Mouse (Mus musculus): ENCODE data around the gene Tmem63a.
"Not testable (repeated sequence)": the region's sequence is repeated elsewhere in the genome, so short reads cannot be mapped to it uniquely, and the experiment has no call there.

The Tmem63a gene

DNA sequence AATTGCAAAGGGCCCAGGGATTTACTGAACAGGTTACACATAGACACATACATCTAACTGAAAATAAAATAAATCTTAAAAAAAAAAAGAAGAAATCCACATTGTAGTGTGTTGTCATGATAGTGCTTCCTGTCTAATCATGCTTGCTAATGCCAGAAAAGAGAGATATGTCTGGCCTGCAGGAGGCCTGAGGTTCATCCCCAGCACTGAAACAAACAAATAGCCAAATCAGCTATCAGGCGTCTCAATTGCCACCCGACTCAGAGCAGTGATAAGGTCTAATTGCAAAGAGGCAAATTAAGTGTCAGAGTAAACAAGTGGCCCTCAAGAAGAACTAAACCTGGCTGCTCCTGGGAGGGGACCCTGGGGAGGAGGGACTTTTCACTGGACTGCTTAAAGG, 12.5 kb upstream of the Tmem63a start:
- no peak for DNase-seq

DNA sequence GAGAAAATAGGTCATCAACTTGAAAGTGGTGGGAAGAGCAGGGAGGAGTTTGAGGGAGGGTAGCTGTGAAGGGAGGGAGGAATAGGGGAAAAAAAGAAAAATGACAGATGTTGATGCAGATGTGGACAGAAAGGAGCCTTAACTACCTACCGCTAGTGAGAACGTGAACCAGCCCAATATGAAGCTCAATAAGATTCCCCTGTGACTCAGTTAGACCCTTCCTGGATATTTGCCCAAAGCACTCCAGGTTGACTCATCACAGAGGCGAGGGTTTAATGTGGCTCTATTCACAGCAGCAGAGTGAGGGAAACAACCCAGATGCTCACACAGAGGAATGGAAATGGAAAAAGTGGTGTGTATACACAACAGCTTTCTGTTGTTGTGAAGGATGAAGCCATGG, 11.0 kb upstream of the Tmem63a start:
- no peak for DNase-seq

DNA sequence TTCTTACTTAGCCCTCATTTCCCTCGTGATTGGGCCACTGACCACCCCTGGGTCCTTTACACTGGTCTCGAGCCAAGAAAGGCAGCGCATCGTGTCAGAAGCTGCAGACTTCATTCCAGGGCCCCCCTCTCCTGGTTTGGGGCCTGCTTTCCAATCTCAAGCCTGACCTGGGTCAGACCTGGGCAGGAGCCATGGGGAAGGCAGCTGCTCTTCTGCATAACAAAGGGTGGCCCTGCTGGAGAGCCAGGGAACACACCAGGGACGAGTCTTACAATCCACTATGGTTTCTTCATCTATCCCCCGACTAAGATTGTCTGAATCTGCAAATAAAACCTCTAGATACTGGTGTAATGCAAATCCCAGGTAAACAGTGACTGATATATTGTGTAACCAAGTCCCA, 8.5 kb upstream of the Tmem63a start:
- no peak for DNase-seq

DNA sequence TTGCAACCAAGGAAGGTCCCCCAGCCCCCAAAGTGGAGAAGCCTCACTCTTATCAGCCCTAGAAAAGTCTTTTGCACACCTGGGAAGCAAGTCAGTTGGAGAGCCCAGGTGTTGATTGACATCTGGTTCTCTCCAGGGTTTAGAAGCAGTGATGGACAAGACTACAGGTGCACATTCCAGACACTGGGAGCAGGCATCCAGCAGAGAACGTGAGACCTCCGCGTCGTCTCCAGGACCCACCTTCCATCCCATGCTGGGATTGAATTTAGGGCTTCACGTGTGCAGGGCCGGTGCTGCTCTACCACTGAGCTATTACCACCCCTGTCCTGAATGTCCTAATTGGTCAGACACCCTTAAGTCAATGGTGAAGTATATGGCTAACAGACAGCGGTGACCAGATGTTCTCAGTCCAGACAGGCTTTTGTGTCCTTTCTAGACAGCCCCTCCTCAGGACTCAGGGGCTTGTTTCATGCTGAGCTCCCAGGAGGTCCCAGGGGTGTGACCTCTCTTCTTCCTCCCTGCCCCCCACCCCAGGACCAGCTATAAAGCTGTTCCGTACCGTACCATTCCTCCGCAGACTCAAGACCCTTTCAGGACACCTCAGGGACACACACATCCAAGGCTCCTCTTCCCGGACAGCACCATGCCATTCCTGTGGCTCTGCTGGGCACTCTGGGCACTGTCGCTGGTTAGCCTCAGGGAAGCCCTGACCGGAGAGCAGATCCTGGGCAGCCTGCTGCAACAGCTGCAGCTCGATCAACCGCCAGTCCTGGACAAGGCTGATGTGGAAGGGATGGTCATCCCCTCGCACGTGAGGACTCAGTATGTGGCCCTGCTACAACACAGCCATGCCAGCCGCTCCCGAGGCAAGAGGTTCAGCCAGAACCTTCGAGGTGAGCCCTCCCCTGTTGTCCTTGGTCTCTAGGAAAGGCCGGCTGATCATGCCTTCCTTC, 7.4 kb upstream of the Tmem63a start, which contains the start of gene Lefty1:
TSS of gene Lefty1 (plus strand) at position 556 of the 953 bp plus-strand sequence.
- no peak for DNase-seq

DNA sequence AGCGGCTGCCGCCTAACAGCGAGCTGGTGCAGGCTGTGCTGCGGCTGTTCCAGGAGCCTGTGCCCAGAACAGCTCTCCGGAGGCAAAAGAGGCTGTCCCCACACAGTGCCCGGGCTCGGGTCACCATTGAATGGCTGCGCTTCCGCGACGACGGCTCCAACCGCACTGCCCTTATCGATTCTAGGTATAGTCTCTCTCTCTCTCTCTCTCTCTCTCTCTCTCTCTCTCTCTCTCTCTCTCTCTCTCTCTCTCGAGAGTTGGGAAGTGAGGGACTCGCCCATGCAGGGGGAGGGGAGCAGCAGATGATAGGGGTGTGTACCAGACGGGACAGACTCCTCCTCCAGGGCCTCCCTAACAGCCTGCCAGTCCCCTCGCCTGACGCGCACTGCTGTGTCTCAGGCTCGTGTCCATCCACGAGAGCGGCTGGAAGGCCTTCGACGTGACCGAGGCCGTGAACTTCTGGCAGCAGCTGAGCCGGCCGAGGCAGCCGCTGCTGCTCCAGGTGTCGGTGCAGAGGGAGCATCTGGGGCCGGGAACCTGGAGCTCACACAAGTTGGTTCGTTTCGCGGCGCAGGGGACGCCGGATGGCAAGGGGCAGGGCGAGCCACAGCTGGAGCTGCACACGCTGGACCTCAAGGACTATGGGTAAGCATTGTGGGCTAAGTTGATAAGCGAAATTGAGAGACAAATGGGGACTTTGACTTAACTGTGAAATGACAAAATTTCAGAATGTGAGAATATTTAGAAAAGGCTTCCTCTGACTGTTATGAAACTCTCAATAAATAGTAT, 5.3 kb upstream of the Tmem63a start:
- DNase-seq: peak; percentile 66

DNA sequence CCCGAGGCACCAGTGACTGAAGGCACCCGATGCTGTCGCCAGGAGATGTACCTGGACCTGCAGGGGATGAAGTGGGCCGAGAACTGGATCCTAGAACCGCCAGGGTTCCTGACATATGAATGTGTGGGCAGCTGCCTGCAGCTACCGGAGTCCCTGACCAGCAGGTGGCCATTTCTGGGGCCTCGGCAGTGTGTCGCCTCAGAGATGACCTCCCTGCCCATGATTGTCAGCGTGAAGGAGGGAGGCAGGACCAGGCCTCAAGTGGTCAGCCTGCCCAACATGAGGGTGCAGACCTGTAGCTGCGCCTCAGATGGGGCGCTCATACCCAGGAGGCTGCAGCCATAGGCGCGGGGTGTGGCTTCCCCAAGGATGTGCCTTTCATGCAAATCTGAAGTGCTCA, 4.5 kb upstream of the Tmem63a start:
- not testable (repeated sequence) for DNase-seq

DNA sequence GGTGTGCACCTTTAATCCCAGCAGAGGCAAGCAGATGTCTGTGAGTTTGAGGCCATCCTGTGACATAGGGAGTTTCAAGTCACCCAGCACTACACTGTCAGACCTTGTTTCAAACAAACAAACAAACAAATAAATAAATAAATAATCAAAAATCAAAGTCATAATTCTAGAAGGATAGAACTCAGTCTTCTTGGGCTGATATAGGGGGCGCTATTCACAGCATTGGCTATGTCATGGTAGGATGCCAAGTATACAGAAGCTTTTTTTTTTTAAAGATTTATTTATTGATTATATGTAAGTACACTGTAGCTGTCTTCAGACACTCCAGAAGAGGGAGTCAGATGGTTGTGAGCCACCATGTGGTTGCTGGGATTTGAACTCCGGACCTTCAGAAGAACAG, 3.4 kb upstream of the Tmem63a start:
- not testable (repeated sequence) for DNase-seq

DNA sequence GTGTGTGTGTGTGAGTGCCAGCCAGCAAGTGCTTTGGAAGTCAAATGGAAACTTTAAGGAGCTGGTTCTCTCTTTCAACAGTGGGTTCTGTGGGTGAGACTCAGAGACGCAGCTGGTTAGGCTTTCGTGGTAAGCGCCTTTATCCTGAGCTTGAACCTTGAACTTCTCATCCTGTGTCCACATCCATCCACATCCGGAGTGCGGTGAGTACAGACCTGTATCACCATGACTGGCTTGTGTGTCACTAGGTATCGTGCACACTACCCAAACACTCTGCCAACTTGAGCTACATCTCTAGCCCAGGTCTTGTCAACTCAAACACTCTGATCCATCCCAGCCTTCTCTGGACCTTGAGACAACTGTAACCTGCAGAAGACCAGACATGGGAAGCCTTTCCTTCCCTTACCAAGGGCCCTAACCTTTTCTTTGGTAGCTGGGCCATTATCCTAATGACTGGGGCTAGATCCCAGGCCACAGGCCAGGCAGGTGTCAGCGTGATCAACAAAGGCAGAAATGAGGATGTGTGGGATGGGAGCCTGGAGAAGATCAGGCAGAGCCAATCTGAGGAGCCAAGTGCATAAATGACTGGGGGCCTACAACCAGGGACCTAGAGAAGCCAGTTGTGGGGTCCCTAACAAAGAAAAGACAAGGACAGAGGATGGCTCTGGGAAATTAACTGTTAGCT, 1.2 kb upstream of the Tmem63a start:
- DNase-seq: no peak

DNA sequence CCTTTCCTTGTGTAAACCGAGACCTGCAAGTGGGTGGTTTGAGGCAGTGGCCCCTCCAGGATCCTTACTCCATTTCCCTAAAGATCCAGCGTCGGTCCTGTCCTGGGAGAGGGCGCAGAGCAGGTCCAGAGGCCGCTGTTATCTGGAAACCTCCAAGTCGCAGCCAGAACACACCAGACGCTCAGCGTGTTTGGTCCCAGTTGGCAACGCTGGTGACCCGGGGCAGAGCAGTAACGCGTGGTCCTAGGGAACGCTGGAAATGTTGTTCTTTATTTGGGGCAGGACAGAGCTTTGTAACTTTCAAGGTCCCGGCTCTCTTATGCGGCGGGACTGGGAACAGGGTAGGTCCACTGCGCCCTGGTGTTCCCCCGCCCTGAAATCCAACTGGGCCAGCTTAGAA, 418 bp upstream of the Tmem63a start:
- DNase-seq: no peak

DNA sequence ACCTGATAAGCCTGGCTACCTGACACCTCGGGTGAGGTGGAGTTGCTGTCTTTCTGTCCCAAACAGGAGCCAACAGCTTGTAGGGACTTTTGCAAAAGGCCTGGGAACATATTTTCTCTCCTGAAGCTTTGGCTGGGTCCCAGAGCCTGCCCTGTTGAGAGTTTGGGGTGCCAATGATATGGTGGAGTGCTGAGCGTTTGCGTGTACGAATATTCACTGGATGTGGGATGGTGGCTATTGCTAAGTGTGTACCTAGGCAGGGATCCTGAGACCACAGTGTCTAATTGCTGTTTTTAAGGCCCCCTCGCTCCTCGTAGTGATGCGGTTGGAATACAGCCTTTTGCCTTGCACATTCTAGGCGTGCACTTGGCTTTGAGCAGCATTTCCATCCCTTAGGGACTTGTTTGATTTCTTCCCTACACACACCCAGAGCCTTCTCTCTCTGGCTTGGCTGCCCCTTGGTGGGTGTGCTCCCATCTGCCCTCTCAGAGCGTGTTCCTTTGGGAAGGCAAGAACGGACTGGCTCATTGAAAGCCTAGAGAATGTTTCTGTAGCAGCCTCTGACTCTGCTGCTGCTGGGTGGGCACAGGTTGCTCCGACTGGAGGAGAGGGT, 994 bp downstream of the Tmem63a start:
- no peak for DNase-seq

DNA sequence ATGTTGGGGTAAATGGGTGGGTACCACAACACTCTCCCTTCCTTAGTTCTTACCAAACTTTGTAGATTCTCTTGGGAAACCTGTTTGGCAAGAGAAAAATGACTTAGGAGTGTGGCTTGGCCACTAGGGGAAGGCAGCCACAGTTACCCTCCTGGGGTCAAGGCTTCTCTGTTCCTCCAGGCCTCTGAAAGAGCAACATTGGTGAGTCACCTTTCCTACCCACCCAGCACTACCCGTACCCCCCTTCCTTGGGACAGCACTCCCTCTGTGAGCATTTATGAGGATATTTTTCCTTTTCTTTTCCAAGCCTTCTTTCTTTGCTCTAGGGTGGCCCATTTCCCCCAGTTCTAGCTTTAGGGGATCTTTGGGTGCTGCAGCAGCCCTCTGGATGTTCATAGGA, 1.8 kb downstream of the Tmem63a start:
- DNase-seq: no peak

DNA sequence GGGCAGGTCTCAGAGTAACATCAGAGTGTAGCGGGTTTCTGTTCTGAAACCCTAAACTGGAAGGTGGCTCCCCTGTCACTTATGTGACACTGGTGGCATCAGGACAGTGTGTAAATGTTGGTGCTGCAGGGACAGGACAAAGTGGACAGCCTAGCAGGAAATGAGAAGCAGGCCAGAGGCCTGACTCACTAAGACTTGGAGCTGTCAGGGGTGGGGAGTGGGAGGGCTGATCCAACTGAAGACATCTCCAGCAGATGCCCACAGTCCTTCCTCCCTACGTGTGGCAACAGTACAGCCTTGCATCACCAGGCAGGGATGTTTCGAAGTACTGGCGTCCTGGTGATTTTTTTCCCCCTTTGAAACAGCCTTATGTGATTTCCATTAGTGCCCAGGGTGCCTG, 2.4 kb downstream of the Tmem63a start:
- peak; percentile 60 for DNase-seq

DNA sequence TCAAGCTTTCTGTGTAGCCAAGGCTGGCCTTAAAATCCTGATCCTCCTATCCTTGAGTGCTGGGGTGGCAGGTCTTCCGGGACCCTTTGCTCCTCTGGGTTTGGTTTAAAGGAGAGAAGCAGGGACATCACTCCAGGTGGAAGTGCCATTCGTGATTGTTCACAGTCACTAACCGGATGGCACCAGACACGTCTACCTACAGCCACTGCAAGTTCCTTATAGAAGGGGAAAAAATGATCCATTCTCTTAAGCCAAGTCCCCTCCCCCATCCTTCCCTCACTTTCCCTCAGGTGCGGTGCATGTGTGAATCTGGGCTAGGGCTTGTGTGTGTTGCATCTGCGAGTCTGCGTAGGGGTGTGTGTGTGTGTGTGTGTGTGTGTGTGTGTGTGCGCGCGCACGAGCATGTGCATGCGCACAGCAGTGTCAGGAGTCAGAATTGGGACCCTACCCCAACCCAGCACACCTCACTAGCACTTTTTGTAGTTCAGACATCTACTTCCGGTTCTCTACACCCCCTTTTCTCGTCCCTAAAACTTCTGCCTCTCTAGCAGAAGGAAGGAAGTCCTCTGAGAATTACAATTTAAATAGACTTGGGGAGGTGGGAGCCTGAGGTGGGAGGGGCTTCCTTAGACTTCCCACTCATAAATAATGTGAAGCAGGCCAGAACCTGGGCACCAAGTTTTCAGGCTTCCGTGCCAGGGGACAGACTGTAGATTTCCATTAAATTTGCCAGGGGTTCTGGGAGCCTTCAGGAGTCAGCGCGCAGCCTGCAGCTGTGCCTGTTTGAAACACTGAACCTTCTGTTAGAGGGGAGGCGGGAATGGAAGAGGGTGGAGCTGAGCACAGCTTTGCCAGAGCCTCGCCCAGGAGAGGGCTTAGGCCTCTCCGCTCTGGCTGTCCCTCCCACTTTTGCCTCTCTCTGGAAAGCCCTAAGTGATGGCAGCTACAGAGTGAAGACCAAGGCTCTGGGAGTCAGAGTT, 3.1 kb downstream of the Tmem63a start:
- DNase-seq: peak; percentile 77

DNA sequence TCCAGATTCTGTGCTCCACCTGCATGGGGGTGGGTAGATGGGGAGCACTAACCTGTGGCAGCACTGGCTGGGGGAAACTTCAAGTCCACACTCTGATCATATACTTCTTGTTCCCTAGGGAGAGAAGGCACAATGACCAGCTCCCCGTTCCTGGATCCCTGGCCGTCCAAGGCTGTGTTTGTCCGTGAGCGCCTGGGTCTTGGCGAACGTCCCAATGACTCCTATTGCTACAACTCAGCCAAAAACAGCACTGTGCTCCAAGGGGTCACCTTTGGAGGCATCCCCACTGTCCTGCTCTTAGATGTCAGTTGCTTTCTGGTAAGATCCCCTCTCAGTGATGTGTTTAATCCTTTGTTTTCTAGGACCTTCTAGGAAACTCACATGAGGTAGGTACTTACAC, 4.3 kb downstream of the Tmem63a start:
- DNase-seq: no peak

DNA sequence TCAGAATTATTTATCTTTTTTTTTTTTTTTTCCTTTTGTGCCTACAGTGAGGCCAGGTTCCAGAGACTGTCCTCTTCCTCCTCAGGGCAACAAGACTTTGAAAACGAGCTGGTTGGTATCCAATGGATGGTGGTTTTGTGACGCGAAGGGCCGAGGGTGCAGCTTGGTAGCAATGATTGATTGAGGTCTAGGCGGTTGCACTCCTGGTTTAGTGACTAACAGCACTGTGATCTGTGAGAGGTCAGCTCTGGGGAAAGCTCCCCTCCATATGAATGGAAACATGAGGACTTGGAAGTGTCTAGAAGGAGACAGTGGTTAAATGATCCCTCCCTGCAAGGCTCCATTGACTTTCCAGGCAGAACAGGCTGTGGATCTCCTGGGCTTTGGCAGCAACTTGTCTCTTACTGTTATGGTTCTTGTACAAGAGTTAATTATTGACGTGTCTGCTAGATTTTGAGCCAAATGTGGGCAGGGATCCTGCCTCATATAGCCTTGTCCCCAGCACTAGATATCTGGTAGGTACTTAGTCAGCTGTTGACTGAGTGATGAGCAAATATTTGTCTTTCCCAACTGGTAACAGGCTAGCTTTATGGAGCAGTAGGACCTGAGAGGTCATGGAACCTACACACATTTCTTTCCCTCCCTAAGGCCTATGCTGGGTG, 10.1 kb downstream of the Tmem63a start:
- peak; percentile 83 for DNase-seq

DNA sequence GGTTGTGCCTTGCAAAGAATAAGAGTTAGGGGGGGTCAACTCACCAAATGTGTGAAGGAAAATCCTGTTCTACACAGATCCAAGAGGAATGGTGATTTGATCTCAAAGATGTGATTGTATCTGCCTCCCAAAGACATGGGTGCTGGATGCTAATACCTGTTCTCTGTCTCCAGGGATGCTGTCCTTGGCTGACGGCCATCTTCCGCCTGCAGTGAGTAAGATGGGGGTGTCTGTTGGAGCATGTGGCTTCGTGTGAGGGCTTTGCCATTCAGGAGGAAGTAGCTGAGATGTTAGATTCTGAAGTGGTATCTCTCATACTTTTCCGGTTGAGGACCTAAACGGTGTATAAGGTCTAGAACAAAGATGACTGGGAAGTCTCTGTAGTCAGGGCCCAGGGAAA, 10.7 kb downstream of the Tmem63a start:
- DNase-seq: no peak

DNA sequence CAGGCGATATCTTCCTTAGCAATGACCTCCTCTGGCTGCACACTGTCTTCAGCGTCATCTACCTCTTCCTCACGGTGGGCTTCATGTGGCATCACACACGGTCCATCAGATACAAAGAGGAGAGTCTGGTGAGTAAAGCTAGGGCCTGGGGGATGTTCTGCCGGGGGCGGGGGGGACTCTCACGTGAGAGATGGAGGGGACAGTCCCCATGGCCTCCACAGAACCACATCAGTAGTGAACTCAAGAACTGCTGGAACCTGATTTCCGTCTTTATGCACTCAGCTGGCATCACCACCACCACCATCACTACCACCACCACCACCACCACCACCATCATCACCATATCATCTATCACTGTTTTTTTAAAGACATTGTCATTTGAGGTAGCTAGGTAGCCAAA, 14.3 kb downstream of the Tmem63a start:
- no peak for DNase-seq

DNA sequence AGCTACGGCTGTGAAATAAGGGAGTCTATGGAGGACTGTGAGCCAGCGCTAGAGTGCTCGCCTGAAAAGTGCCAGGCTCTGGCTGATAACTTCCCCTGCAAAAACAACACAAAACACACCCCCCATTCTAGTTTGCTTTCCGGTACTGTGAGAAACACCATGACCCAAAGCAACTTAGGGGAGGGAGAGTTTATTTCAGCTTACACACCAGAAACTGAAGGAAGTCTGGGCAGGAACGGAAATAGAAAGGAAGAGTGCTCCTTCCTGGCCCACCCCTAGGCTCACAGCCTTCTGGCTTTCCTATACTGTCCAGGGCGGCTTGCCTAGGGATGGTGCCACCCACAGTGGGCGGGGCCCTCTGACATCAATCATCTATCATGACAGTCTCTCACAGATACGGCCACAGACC, 14.8 kb downstream of the Tmem63a start:
- peak; percentile 87 for DNase-seq

DNA sequence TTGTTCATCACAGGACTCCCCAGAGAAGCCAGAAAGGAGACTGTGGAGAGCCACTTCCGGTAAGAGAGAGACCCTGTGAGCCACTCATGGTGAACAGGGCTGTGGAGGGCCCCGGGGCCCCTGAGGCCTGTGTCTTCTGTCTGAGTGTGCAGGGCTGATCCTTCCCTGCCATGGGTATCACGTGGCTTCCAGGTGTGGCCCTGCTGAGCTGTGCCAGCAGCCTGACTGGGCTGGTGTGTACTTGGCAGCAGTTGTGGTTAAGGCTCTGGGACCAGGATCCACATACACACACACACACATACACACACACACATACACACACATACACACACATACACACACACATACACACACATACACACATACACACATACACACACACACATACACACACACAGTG, 15.8 kb downstream of the Tmem63a start:
- DNase-seq: peak; percentile 53

DNA sequence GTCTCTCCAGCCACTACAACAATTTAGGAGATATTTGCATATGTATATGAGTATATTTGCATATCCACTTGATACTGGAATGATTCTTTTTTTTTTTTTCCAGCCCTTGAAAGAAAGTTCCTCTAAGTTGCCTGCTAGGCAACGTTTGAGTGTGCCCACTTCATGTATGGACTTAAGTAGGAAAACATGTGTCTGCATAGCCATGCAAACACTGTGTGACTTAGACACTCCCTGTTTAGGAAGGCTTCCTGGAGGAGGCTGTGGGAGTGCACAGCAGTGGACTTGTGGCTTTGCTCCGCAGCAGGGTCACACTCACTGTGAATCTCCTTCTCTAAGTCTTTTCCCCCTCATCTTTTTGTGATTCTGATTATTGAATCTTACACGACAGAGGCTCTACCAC, 16.7 kb downstream of the Tmem63a start:
- no peak for DNase-seq

DNA sequence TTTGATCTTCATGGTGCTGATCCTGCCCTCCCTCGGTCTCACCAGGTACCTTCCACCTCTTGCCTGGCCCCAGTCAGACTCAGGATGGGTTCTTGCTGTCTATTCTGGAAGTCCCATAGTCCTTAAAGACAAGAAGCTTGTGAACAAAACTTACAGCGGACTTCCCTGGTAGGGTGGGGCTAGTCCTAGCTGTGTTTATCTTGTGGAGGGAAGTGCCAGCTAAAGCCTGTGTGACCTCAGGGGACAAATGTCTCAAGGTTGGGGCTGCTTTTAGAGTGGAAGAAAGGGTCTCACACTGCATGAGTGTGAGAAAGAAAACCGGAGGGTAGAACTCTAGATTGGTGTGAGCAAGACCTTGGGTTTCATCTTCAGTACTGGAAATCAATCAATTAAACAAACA, 23.6 kb downstream of the Tmem63a start:
- DNase-seq: no peak

All from lung, postnatal 36 days (tissue).